Mouse (Mus musculus) urinary bladder, postnatal 14 days (tissue): ENCODE data around the gene Tbcel.

Experiments used
- DNase-seq: peaks from one replicate; pipeline ENCODE4 v3.0.0; 2021; ENCODE audit warnings: low spot score

Gene Tbcel

GRCm38 (mm10) chr9:42442100-42442499, 65.5 kb downstream of the Tbcel start:
- DNase-seq: no peak

- no peak for DNase-seq
Measured at GRCm38 (mm10) chr9:42441234-42441633, 66.4 kb downstream of the Tbcel start.

- DNase-seq: no peak
Measured at GRCm38 (mm10) chr9:42439446-42439845, 68.2 kb downstream of the Tbcel start.

GRCm38 (mm10) chr9:42432155-42432554, 75.5 kb downstream of the Tbcel start:
- DNase-seq: no peak

GRCm38 (mm10) chr9:42431606-42432005, 76.0 kb downstream of the Tbcel start:
- DNase-seq: no peak

GRCm38 (mm10) chr9:42428060-42428924, 79.3 kb downstream of the Tbcel start:
- DNase-seq: no peak

- no peak for DNase-seq
Measured at GRCm38 (mm10) chr9:42426661-42427358, 80.8 kb downstream of the Tbcel start.

- no peak for DNase-seq
Measured at GRCm38 (mm10) chr9:42423649-42424048, 84.0 kb downstream of the Tbcel start.

GRCm38 (mm10) chr9:42419687-42420086, 87.9 kb downstream of the Tbcel start:
- DNase-seq: no peak

- no peak for DNase-seq
Measured at GRCm38 (mm10) chr9:42418786-42419185, 88.8 kb downstream of the Tbcel start.

GRCm38 (mm10) chr9:42417352-42417952, 90.2 kb downstream of the Tbcel start:
- no peak for DNase-seq

GRCm38 (mm10) chr9:42415184-42415583, 92.4 kb downstream of the Tbcel start:
- DNase-seq: no peak

GRCm38 (mm10) chr9:42413345-42413744, 94.3 kb downstream of the Tbcel start:
- no peak for DNase-seq

GRCm38 (mm10) chr9:42411296-42411695, 96.3 kb downstream of the Tbcel start:
- no peak for DNase-seq

GRCm38 (mm10) chr9:42405736-42406135, 101.9 kb downstream of the Tbcel start:
- no peak for DNase-seq

GRCm38 (mm10) chr9:42401486-42401885, 106.1 kb downstream of the Tbcel start:
- DNase-seq: no peak

GRCm38 (mm10) chr9:42399829-42400228, 107.8 kb downstream of the Tbcel start, which contains the start of gene Tecta:
Tecta (minus strand) TSS chr9:42399929.
- DNase-seq: no peak

GRCm38 (mm10) chr9:42396141-42396540, 111.5 kb downstream of the Tbcel start:
- DNase-seq: no peak

- no peak for DNase-seq
Measured at GRCm38 (mm10) chr9:42394903-42395302, 112.7 kb downstream of the Tbcel start.

GRCm38 (mm10) chr9:42394321-42394720, 113.3 kb downstream of the Tbcel start:
- DNase-seq: no peak

- DNase-seq: no peak
Measured at GRCm38 (mm10) chr9:42392927-42393326, 114.7 kb downstream of the Tbcel start.

- no peak for DNase-seq
Measured at GRCm38 (mm10) chr9:42388490-42388889, 119.1 kb downstream of the Tbcel start.

GRCm38 (mm10) chr9:42387038-42387437, 120.6 kb downstream of the Tbcel start:
- DNase-seq: no peak
